Mouse (Mus musculus) kidney, adult 2 months (tissue): ENCODE results near the gene Tmem87b. TPM values are rescaled to one million over a fixed set of nuclear protein-coding genes. Genes with fewer than 3 reads are reported as not detected.

Experiments
- DNase-seq: peaks from one replicate; pipeline ENCODE4 v3.0.0; 2021
- H3K27ac ChIP-seq: fragments of 200-500 bp; 2 replicates; pipeline ENCODE4 v1.5.1; 2012; ENCODE audit warnings: low read depth, low read length, control low read depth, inconsistent platforms; ENCODE audit not compliant: insufficient read depth
- H3K27me3 ChIP-seq: fragments of 200-500 bp; replicated peaks from 2 replicates; pipeline ENCODE4 v1.6.1; 2012; ENCODE audit warnings: mild to moderate bottlenecking, moderate library complexity, low read length, inconsistent platforms; ENCODE audit not compliant: control insufficient read depth, insufficient read depth
- H3K36me3 ChIP-seq: fragments of 200-500 bp; 2 replicates; pipeline ENCODE4 v1.6.1; 2012; ENCODE audit warnings: mild to moderate bottlenecking, moderate library complexity, low read length, inconsistent platforms; ENCODE audit not compliant: control insufficient read depth, insufficient read depth
- H3K4me1 ChIP-seq: fragments of 200-500 bp; 2 replicates; pipeline ENCODE4 v1.6.1; 2011; ENCODE audit warnings: low read length; ENCODE audit not compliant: control insufficient read depth, insufficient read depth
- H3K4me3 ChIP-seq: fragments of 200-500 bp; 2 replicates; pipeline ENCODE4 v1.5.1; 2011; ENCODE audit warnings: mild to moderate bottlenecking, low read depth, low read length, control low read depth; ENCODE audit not compliant: insufficient read depth
- CTCF ChIP-seq: fragments of 200-500 bp; conservative IDR thresholded peaks from 2 replicates; pipeline ENCODE4 v1.5.1; 2011; ENCODE audit warnings: low read depth, mild to moderate bottlenecking, control low read depth, low read length, moderate library complexity, mixed read lengths; ENCODE audit not compliant: insufficient read depth, insufficient read length
- POLR2A ChIP-seq: fragments of 200-500 bp; IDR thresholded peaks from one replicate; pipeline ENCODE4 v1.6.1; 2011; ENCODE audit warnings: low read depth, low read length, control low read depth
- WGBS: fragments of 180-500 bp; shearing (Covaris S2); methylation state at CpG from one replicate; pipeline ENCODE4 v1.1.7; 2018; 5-methylcytosine and 5-hydroxymethylcytosine counted together
- polyA plus RNA-seq: library from polyadenylated mRNA; depleted of rRNA; stranded (reverse); fragments of >200 nt; gene quantifications from 2 replicates; pipeline ENCODE4 v1.2.3, GENCODE M21; 2012

Tmem87b gene
- polyA plus RNA-seq, 1 experiment: 14.1 TPM

DNA sequence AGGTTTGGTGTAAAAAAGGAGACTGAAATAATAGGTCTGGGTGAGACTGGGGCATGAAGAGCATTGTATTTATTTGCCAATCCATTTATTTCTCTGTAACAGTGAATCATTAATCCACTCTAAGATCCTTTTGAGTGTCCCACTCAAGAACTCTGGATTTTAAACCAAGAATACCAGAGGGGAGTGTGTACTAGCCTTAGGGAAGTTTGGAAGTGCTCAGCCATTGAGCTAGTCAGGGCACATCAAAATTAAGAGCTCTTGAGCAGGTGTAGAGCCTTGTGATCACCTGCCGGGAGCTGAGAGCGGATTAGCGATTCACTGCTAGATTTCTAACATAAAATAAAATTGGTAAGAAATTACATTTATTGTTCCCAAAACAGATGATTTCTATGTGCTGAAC, 20.7 kb downstream of the Tmem87b start:
- H3K36me3 ChIP-seq: peaks cover 10% of the 10 kb centered on the region
- H3K27ac ChIP-seq: no peak overlapping the region
- DNase-seq: no peak
- H3K27me3 ChIP-seq: no peaks in the 10 kb centered on the region
- whole genome bisulfite sequencing: 93% methylated on average over 3 of the region's 3 CpGs
- no peak overlapping the region for H3K4me3 ChIP-seq
- no peak for TF ChIP-seq POLR2A
- no peak for TF ChIP-seq CTCF
- no peaks in the 10 kb centered on the region for H3K4me1 ChIP-seq

DNA sequence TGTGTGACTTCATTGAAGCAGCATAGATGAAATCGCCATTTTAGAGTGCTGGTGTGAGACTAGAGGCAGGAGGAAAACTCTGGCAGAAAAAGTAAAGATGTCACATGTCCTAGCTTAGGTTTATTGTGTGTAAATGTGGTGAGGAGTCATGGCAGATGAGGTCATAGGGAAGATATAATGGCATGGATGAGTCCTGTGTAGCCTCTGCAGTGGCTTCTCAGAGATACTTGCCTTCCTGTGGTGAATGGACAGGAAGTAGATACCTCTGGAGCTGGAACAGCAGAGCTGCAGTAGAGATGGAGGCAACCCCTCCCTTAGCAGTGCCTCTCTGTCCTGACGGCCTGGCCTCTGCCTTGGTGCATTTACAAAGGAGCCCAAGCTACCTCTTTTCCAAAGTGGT, 21.6 kb downstream of the Tmem87b start:
- Histone ChIP-seq H3K36me3 (peaks cover 12% of the 10 kb centered on the region), H3K27me3 (no peaks in the 10 kb centered on the region), H3K27ac (no peak overlapping the region), H3K4me1 (no peaks in the 10 kb centered on the region), H3K4me3 (no peak overlapping the region)
- TF ChIP-seq CTCF: no peak
- TF ChIP-seq POLR2A: no peak
- DNase-seq: no peak
- WGBS: 83% methylated on average over 2 of the region's 2 CpGs

DNA sequence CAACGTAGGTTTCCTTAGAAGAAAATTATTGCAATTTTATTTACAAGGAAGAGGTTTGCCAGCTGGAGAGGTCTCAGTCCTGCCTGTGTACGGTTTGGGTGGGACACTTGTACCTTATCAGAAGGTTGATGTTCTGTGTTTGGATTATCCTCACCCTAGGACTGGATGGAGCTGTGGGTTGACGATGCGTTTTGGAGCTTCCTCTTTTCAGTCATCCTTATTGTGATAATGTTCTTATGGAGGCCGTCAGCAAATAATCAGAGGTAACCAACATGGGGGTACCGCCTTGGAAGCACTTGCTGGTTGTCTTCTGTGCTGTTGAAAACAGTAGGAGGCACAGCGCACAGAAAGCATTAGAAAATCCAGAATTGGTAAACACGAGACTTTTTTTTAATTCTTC, 24.5 kb downstream of the Tmem87b start:
- 93% methylated on average over 8 of the region's 8 CpGs for WGBS
- TF ChIP-seq CTCF (no peak), POLR2A (no peak)
- no peak overlapping the region for H3K4me3 ChIP-seq
- no peaks in the 10 kb centered on the region for H3K4me1 ChIP-seq
- no peak overlapping the region for H3K27ac ChIP-seq
- DNase-seq: no peak
- H3K27me3 ChIP-seq: no peaks in the 10 kb centered on the region
- peaks cover 12% of the 10 kb centered on the region for H3K36me3 ChIP-seq

DNA sequence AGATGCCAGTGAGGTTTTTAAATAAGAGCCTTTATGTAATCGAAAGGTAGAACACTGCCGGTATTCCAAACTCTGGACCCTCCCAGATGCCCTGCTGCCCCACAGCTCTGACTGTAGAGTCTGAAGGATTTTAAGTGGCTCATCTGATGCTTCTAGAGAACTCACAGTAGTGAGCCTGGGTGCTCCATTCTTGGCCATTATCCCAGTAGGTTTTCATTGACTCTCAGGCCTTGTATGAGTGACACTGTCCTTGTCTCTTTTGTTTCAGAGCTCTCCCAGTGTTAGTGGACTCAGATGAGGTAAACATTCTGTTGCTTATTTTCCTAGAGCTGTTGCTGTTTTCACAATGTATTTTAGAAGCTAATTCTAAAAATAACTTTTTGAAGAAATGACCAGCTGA, 32.1 kb downstream of the Tmem87b start:
- WGBS: 91% methylated on average over 2 of the region's 2 CpGs
- no peak for TF ChIP-seq POLR2A
- TF ChIP-seq CTCF: no peak
- Histone ChIP-seq H3K4me3 (no peak overlapping the region), H3K27me3 (no peaks in the 10 kb centered on the region), H3K27ac (no peak overlapping the region), H3K4me1 (no peaks in the 10 kb centered on the region), H3K36me3 (peaks cover 5% of the 10 kb centered on the region)
- no peak for DNase-seq

- Histone ChIP-seq H3K27me3 (no peaks in the 10 kb centered on the region; the same call in 1 of the 2 replicates), H3K36me3 (no peaks in the 10 kb centered on the region; the same call in 1 of the 2 replicates), H3K4me1 (no peaks in the 10 kb centered on the region), H3K4me3 (no peak overlapping the region), H3K27ac (no peak overlapping the region)
- TF ChIP-seq POLR2A: no peak
- no peak for TF ChIP-seq CTCF
- 78% methylated on average over 1 of the region's 1 CpGs for WGBS
- no peak for DNase-seq
Observed at GRCm38 (mm10) chr2:128856673-128857072, 38.8 kb downstream of the Tmem87b start.

GRCm38 (mm10) chr2:128858962-128859361, 41.0 kb downstream of the Tmem87b start:
- WGBS: 89% methylated on average over 6 of the region's 6 CpGs
- H3K4me3 ChIP-seq: no peak overlapping the region
- no peak for DNase-seq
- TF ChIP-seq POLR2A (no peak), CTCF (no peak)
- H3K27me3 ChIP-seq: no peaks in the 10 kb centered on the region; the same call in 1 of the 2 replicates
- no peak overlapping the region for H3K27ac ChIP-seq
- no peaks in the 10 kb centered on the region; the same call in 1 of the 2 replicates for H3K36me3 ChIP-seq
- no peaks in the 10 kb centered on the region for H3K4me1 ChIP-seq

- TF ChIP-seq CTCF: no peak
- no peak for TF ChIP-seq POLR2A
- no peak overlapping the region for H3K4me3 ChIP-seq
- H3K4me1 ChIP-seq: no peaks in the 10 kb centered on the region
- 69% methylated on average over 3 of the region's 3 CpGs for WGBS
- no peaks in the 10 kb centered on the region; the same call in 1 of the 2 replicates for H3K27me3 ChIP-seq
- H3K27ac ChIP-seq: no peak overlapping the region
- no peaks in the 10 kb centered on the region; the same call in 1 of the 2 replicates for H3K36me3 ChIP-seq
- DNase-seq: no peak
Observed at GRCm38 (mm10) chr2:128859861-128860260, 41.9 kb downstream of the Tmem87b start.

DNA sequence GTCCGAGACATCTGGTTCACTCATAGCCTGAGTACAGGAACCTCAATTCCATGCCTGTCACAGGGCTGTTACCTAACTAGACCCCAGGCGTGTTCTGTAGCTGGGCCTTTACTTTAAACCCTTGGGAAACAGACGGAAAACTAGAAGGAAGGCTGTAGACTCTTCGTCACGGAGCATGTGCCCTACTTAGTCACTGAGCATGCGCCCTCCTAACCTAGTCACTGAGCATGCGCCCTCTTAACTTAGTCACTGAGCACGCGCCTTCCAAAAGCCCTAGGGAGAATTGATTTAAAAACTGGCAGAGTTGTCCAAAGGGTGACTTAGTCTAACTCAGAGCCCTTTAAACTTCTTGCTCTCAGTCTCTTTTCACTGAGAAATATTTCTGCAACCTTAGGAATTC, 44.7 kb downstream of the Tmem87b start, which contains the start of gene Fbln7:
TSS of gene Fbln7 (plus strand) at position 346 of the 400 bp plus-strand sequence.
- DNase-seq: no peak
- Histone ChIP-seq H3K4me3 (peak within 1 kb of the TSS; percentile 53), H3K27ac (no peak within 1 kb of the TSS), H3K4me1 (no peaks in the 10 kb centered on the region), H3K27me3 (no peaks in the 10 kb centered on the region), H3K36me3 (no peaks in the 10 kb centered on the region)
- no peak for TF ChIP-seq CTCF
- no peak for TF ChIP-seq POLR2A
- 85% methylated on average over 9 of the region's 9 CpGs for WGBS
